Mouse (Mus musculus): ENCODE data around the gene Trem1. TPM values are rescaled to one million over a fixed set of nuclear protein-coding genes. Genes with fewer than 3 reads are reported as not detected.
A peak's percentile ranks its signal among the peaks of the same experiment; 100 is the strongest.

Trem1 gene
- total RNA-seq, 1 experiment from 2014 or later, result 150 TPM

DNA sequence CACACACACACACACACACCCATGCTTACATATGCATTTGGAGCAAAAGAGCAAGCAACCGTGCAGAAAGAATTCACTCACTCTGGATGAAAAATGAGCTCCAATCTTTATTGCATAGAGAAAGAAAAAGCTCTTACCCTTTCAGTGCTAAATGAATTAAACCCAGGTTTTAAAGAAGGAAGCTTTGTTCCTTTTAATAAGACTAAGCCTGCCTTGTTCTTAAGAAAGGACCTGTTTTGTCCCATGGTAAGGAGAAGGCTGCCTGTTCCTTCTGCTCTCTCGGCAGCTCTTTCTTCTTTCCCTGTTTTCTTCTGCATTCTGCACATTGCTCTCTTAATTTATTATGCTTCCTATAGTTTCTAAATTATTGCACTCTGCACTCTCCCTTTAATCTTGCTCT is 33.6 kb downstream of the Trem1 start:
- ATAC-seq (replicated peaks; ENCODE audit: insufficient number of reproducible peaks, low FRiP score, low TSS enrichment, poor library complexity, severe bottlenecking), result no peak

DNA sequence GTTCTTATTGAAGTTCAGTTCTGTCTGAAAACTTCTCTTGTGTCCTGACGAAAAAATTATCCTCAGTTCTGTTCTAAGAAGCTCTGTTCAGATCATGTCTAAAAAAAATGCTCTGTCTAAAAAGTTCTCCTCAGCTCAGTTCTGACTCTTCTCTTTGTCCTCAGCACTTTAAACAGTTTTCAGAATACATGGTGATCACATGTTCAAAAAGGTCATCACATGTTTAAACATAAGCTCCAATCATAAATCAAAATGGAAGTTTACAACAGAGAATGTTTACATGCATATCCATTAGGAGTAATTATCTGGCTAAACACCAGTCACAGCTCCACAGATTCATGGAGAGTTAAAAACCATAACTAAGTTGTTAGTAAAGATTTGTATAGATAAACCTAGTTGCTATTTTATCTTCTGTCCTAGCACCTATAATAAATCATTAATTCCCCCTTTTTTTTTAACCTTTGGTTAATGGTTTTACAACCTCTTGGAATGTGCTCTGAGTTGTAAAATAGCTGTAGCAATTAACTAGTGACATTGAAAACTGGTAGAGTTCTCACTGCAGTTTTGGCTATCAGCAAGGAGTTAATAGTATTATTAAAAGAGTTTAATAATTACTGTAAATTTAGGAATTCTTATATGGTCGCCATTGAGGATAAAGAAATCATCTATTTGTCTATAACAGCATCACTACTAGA is 34.2 kb downstream of the Trem1 start:
- no peak for ATAC-seq (replicated peaks; ENCODE audit: insufficient number of reproducible peaks, low FRiP score, low TSS enrichment, poor library complexity, severe bottlenecking)

DNA sequence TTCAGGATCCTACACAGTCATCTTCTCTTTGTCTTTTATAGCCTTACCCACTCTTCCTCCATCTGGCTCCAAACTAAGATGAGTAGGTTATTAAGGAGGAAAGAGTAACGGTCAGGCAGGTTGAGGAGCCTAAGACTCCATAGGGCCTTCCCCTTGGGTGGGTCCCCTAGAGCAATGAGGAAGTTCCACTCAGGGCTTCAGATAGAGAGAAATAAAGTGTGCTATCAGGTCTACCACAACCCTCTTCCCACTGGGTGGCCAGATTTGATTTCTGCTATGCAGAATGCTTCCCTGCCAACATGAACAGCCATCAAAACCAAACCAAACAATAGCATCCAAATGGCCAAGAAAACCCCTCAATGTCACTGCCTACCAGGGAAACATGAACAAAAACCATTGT is 35.0 kb downstream of the Trem1 start:
- ATAC-seq (replicated peaks; ENCODE audit: insufficient number of reproducible peaks, low FRiP score, low TSS enrichment, poor library complexity, severe bottlenecking), result 0 out of 2 replicates have a peak, but pooled peaks have one; percentile 36

DNA sequence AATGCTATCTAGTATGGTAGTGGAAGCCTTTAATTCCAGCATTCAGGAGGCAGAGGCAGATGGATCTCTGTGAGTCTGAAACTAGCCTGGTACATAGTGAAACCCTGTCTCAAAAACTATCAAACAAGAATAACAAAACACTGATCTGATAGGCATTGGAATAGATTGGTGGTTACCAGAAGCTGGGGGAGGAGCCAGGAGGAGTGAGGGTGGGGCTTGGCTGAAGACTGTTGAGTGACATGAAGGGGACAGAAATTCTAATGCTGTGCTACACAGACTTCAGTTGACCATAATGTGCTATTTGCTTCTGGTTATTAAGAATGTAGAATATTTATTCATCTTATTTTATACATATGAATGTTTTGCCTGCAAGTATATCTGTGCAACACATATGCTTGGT is 35.7 kb downstream of the Trem1 start:
- ATAC-seq (replicated peaks; ENCODE audit: insufficient number of reproducible peaks, low FRiP score, low TSS enrichment, poor library complexity, severe bottlenecking), result no peak

DNA sequence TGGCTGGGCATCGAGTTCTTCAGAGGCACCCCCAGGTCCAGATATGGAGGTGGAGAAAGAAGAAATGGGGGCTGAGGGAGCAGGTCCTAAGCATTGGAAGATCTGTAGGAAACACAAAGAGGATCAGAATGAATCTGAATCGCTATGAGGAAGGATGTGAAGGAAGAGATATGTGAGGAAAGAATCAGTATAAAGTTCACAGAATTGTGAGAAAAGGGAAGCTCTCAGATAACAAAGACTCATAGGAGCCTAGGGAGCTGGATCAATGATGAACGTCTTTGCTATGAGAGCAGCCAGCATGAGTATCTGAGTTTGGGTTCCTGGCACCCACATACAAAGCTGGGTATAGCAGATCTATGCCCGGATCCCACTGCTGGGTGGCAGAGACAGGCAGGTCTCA is 37.3 kb downstream of the Trem1 start:
- peak; percentile 28; the same call in 1 of the 2 replicates for ATAC-seq (replicated peaks; ENCODE audit: insufficient number of reproducible peaks, low FRiP score, low TSS enrichment, poor library complexity, severe bottlenecking)

GRCm38 (mm10) chr17:48272158-48272557 is 39.6 kb downstream of the Trem1 start:
- no peak for ATAC-seq (replicated peaks; ENCODE audit: insufficient number of reproducible peaks, low FRiP score, low TSS enrichment, poor library complexity, severe bottlenecking)

- no peak for ATAC-seq (replicated peaks; ENCODE audit: insufficient number of reproducible peaks, low FRiP score, low TSS enrichment, poor library complexity, severe bottlenecking)
These were observed 40.0 kb downstream of the Trem1 start for GRCm38 (mm10) chr17:48272598-48272997.

DNA sequence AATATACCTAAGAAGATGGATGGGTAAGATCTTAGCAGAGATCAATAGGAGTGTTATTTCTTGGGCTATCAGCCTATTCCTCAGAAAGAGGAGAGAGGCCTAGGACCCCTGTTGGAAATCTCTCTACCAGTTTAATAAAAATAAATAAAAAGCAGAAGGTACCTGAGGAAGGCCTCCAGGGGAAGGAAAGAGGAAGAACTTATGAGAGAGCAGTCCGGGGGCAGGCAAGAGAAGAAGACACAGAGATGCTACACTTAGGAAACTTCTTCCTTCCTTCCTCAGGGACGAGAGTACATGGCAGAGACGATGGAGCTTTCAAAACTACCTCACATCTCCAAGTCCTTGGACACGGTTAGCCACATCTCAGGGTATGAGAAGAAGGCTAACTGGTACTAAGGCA is 41.5 kb downstream of the Trem1 start:
- no peak for ATAC-seq (replicated peaks; ENCODE audit: insufficient number of reproducible peaks, low FRiP score, low TSS enrichment, poor library complexity, severe bottlenecking)

DNA sequence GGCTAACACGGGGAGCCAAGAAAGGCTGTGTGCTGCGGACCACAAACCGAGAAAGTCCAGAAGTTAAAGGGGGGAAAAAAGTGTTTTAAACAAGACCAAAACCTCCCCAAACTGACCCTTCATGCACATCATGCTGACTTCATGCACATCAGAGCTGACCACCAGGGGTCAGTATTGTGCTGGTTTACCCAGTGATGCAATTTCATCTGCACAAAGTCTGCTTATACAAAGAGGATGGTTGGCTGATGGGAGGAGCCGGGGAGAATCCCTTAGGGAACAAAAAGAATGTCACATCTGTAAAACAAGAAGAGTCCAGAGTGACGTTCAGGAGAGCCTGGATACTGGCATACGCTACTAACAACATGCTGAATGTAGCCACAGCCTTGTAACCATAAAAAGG is 42.3 kb downstream of the Trem1 start:
- ATAC-seq (replicated peaks; ENCODE audit: insufficient number of reproducible peaks, low FRiP score, low TSS enrichment, poor library complexity, severe bottlenecking), result peak; percentile 74

DNA sequence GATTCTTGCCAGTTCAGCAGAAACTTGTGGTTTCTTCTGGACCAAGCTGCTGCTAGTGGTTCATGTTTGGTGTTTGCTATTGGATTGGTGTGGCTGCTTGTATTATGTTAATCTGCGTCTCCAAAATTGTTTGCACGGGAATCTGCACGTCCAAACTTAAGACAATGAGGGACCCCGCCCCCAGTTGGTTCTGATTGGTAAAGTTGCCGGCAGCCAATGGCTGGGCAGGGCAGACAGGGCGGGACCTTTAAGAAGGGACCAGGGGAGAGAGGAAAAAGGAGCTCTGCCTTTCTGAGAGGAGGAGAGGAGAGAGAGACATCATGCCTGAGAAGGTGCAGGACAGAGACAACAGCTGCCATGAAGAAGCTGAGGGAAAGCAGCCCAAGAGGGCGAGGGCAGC is 43.2 kb downstream of the Trem1 start:
- ATAC-seq (replicated peaks; ENCODE audit: insufficient number of reproducible peaks, low FRiP score, low TSS enrichment, poor library complexity, severe bottlenecking), result no peak

- ATAC-seq (replicated peaks; ENCODE audit: insufficient number of reproducible peaks, low FRiP score, low TSS enrichment, poor library complexity, severe bottlenecking), result no peak
These were observed 45.8 kb downstream of the Trem1 start for GRCm38 (mm10) chr17:48278381-48278780.

- no peak for ATAC-seq (replicated peaks; ENCODE audit: insufficient number of reproducible peaks, low FRiP score, low TSS enrichment, poor library complexity, severe bottlenecking)
These were observed 46.4 kb downstream of the Trem1 start for GRCm38 (mm10) chr17:48279002-48279401.

- ATAC-seq (replicated peaks; ENCODE audit: insufficient number of reproducible peaks, low FRiP score, low TSS enrichment, poor library complexity, severe bottlenecking), result 0 out of 2 replicates have a peak, but pooled peaks have one; percentile 33
These were observed 48.6 kb downstream of the Trem1 start for GRCm38 (mm10) chr17:48280943-48281738.

DNA sequence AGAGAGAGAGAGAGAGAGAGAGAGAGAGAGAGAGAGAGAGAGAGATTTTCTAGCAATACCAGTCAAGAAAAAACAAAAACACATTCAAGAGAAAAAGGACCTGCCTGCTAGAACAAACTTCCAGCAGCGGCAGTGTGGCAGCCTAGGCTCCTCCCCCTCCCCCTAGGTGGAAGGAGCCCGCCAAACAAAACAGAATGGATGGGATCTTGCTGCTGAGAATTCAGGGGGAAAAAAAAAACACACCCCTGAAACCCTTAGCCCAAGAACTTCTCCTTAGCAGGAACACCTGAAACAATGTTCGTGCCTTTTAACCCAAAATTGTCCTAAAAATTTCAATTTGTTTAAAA is 49.1 kb downstream of the Trem1 start:
- ATAC-seq (replicated peaks; ENCODE audit: insufficient number of reproducible peaks, low FRiP score, low TSS enrichment, poor library complexity, severe bottlenecking), result no peak

GRCm38 (mm10) chr17:48286765-48287164 is 54.2 kb downstream of the Trem1 start:
- ATAC-seq (replicated peaks; ENCODE audit: insufficient number of reproducible peaks, low FRiP score, low TSS enrichment, poor library complexity, severe bottlenecking), result peak; percentile 53; the same call in 1 of the 2 replicates

GRCm38 (mm10) chr17:48287276-48287675 is 54.7 kb downstream of the Trem1 start:
- ATAC-seq (replicated peaks; ENCODE audit: insufficient number of reproducible peaks, low FRiP score, low TSS enrichment, poor library complexity, severe bottlenecking), result no peak

DNA sequence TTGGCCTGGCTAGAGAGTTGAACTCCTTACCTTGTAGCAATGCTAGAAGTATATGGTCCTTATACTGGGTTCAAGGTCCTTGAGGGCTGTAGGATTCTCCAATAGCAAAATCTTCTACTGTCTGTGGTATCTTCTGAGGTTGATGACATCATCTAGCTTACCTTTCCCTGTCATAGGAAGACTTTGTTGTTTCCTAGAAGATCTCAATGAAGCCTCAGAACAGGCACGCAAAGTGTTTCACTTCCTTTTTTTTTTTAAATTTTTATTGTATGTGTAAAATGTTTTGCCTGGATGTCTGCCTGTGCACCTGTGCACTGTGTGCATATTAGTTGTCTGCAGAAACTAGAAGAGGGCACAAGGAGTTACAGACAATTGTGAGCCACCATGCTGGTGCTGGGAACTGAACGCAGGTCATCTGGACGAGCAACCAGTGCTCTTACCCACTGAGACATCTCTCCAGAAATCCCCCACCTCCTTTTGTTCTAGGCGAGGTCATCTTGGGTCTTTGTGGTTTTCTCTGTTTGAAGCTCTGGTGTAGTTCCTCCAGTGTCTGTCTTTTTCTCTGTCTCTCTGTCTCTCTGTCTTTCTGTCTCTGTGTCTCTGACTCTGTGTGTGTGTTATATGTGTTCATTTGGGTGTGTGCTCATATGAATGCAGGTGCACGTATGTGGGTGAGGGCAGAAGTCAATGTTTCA is 61.1 kb downstream of the Trem1 start:
- 0 out of 2 replicates have a peak, but pooled peaks have one; percentile 56 for ATAC-seq (replicated peaks; ENCODE audit: insufficient number of reproducible peaks, low FRiP score, low TSS enrichment, poor library complexity, severe bottlenecking)
